Mouse (Mus musculus) liver, embryonic 11.5 days (tissue): Measurements from ENCODE around the gene Pgm3. TPM values are rescaled to one million over a fixed set of nuclear protein-coding genes. Genes with fewer than 3 reads are reported as not detected.

Source experiments
- ATAC-seq: fragments of 200-750 bp; cut with Nextera tagmentation; replicated peaks from 2 replicates; pipeline ENCODE4 v1.8.0; 2017; ENCODE audit warnings: moderate number of reproducible peaks, mild to moderate bottlenecking, moderate TSS enrichment, moderate library complexity; ENCODE audit not compliant: low FRiP score
- DNase-seq: peaks from one replicate; pipeline ENCODE4 v3.0.0-alpha.2; 2017; ENCODE audit warnings: low spot score
- H3K27ac ChIP-seq: fragments of 300-500 bp; sonication (generic); 2 replicates; pipeline ENCODE4 v1.5.1; 2014; ENCODE audit warnings: mild to moderate bottlenecking, low read depth, low read length, control low read depth
- H3K27me3 ChIP-seq: fragments of 300-500 bp; sonication (generic); replicated peaks from 2 replicates; pipeline ENCODE4 v1.6.1; 2014; ENCODE audit warnings: low read length, mixed read lengths; ENCODE audit not compliant: control insufficient read depth, insufficient read depth
- H3K36me3 ChIP-seq: fragments of 300-500 bp; sonication (generic); 2 replicates; pipeline ENCODE4 v1.6.1; 2014; ENCODE audit warnings: mild to moderate bottlenecking, low read length, moderate library complexity, mixed read lengths; ENCODE audit not compliant: control insufficient read depth, insufficient read depth
- H3K4me1 ChIP-seq: fragments of 300-500 bp; sonication (generic); replicated peaks from 2 replicates; pipeline ENCODE4 v1.6.1; 2014; ENCODE audit warnings: low read length, mixed read lengths; ENCODE audit not compliant: control insufficient read depth, insufficient read depth
- H3K4me2 ChIP-seq: fragments of 300-500 bp; sonication (generic); 2 replicates; pipeline ENCODE4 v1.6.1; 2014; ENCODE audit warnings: mild to moderate bottlenecking, control low read depth, moderate library complexity
- H3K4me3 ChIP-seq: fragments of 300-500 bp; sonication (generic); 2 replicates; pipeline ENCODE4 v1.5.1; 2014; ENCODE audit warnings: low read depth, low read length, control low read depth
- H3K9ac ChIP-seq: fragments of 300-500 bp; sonication (generic); 2 replicates; pipeline ENCODE4 v1.6.1; 2014; ENCODE audit warnings: low read depth, low read length, control low read depth
- H3K9me3 ChIP-seq: fragments of 300-500 bp; sonication (generic); 2 replicates; pipeline ENCODE4 v1.6.1; 2016; ENCODE audit warnings: low read length, inconsistent platforms, mixed read lengths; ENCODE audit not compliant: control insufficient read depth
- WGBS: fragments of 180-500 bp; shearing (Covaris S2); extraction: QIAGEN DNeasy Blood & Tissue Kit; methylation state at CpG from one replicate; pipeline ENCODE4 v1.1.7; 2014; 5-methylcytosine and 5-hydroxymethylcytosine counted together
- polyA plus RNA-seq: library from polyadenylated mRNA; unstranded; fragments of >200 nt; fragmentation: Nextera tagmentation; extraction: Ambion mirVana; gene quantifications from 2 replicates; pipeline ENCODE4 v1.2.1, GENCODE M21; 2014

Pgm3 gene
- polyA plus RNA-seq, 1 experiment from 2014 or later = 25.9 TPM

DNA sequence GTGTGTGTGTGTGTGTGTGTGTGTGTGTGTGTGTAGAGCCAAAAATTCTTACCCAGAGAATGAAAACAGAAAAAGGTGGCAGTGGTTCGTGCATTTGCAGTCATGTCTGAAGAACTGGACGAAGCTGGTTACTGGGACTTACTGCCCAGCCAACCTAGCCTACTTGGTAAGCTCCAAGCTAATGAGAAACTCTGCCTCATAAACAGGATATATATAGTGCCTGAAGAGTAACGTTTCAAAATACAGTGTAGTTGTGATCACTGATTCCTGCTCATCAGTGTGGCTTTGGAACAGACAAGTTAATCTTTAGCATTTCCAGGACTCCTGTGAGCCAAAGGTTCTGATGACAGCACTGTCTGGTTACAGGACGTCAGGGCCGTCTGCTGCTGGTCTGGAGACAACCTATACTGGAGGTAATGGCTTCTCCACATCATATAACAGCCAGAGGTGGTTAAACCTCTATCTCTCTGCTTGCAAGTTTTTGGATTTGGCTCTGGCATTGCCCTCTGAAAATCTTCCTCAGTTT lies 21.9 kb downstream of the Pgm3 start:
- no peak overlapping the region for H3K9ac ChIP-seq
- no peaks in the 10 kb centered on the region for H3K4me1 ChIP-seq
- 82% methylated on average over 5 of the region's 5 CpGs for WGBS
- 0 out of 2 replicates have a peak, but pooled peaks cover 2% of the 10 kb centered on the region for H3K36me3 ChIP-seq
- no peak for ATAC-seq
- no peak for DNase-seq
- no peaks in the 10 kb centered on the region for H3K27me3 ChIP-seq
- no peak overlapping the region for H3K4me2 ChIP-seq
- no peak overlapping the region for H3K27ac ChIP-seq
- no peaks in the 10 kb centered on the region for H3K9me3 ChIP-seq
- H3K4me3 ChIP-seq = no peak overlapping the region

DNA sequence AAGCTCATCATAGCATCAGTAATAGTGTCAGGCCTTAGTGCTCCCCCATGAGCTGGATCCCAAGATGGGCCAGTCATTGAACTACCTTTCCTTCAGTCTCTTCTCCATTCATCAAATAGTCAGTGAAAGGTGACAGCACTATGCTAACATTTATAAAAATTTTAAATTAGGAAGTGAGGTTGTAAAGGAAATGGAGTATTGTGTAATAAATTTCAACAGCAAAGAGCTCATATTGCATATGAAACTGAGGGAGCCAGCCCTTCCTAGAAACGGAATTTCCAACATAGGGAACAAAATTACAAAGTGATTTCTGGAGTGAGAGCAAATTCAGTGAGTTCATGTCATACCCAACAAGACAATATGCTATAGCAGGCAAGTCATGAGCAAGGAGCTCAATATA lies 27.1 kb downstream of the Pgm3 start:
- 76% methylated on average over 1 of the region's 1 CpGs for WGBS
- Histone ChIP-seq H3K4me1 (no peaks in the 10 kb centered on the region), H3K9ac (no peak overlapping the region), H3K4me3 (no peak overlapping the region), H3K36me3 (peaks cover 5% of the 10 kb centered on the region), H3K27me3 (no peaks in the 10 kb centered on the region), H3K9me3 (no peaks in the 10 kb centered on the region), H3K27ac (no peak overlapping the region), H3K4me2 (no peak overlapping the region)
- DNase-seq (no peak), ATAC-seq (no peak)

DNA sequence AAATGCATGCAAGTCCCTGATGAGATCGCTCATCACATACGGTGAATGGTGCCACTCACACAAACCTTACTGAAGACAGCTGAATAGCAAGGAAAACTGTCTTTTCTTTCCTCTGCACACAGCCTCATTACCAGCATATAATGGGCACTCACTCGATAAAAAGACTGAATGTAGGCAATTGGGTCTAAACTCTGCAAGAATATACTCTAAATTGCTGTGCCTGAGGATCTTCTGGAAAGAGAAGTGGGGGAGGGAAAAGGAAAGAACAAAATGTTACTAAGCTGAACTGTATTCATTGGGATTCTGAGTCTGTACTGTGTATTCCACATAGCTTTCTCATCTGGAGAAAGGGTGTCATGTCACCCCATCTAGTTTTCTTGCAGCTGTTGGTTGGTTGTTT lies 28.2 kb downstream of the Pgm3 start:
- no peaks in the 10 kb centered on the region for H3K9me3 ChIP-seq
- H3K27ac ChIP-seq = no peak overlapping the region
- WGBS = 98% methylated on average over 3 of the region's 3 CpGs
- no peak overlapping the region for H3K4me3 ChIP-seq
- no peak overlapping the region for H3K4me2 ChIP-seq
- no peak overlapping the region for H3K9ac ChIP-seq
- H3K27me3 ChIP-seq = no peaks in the 10 kb centered on the region
- no peaks in the 10 kb centered on the region for H3K4me1 ChIP-seq
- ATAC-seq (no peak), DNase-seq (no peak)
- H3K36me3 ChIP-seq = peaks cover 5% of the 10 kb centered on the region

DNA sequence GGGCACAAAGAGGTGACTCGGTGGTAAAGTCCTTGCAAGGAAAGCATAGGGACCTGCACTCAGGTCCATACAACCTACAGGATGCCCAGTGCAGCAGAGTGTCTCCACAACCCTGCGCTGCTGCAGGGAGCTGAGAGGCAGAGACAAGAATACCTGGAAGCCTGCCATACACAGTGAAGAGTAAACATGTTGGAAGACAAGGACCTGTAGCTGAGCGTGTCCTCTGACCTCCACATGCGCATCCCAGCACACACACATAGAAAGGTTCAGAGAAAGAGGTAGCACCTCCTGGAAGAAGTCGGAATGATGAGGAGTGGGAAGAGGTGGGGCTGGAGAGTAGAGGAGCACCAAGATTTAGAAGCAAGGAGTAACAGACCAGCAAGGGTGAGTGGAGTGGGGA lies 37.6 kb downstream of the Pgm3 start:
- no peaks in the 10 kb centered on the region for H3K4me1 ChIP-seq
- no peak for ATAC-seq
- 89% methylated on average over 5 of the region's 5 CpGs for WGBS
- H3K9ac ChIP-seq = no peak overlapping the region
- no peak overlapping the region for H3K4me3 ChIP-seq
- DNase-seq = no peak
- H3K4me2 ChIP-seq = no peak overlapping the region
- H3K36me3 ChIP-seq = no peaks in the 10 kb centered on the region
- H3K27ac ChIP-seq = no peak overlapping the region
- H3K9me3 ChIP-seq = no peaks in the 10 kb centered on the region
- H3K27me3 ChIP-seq = no peaks in the 10 kb centered on the region

DNA sequence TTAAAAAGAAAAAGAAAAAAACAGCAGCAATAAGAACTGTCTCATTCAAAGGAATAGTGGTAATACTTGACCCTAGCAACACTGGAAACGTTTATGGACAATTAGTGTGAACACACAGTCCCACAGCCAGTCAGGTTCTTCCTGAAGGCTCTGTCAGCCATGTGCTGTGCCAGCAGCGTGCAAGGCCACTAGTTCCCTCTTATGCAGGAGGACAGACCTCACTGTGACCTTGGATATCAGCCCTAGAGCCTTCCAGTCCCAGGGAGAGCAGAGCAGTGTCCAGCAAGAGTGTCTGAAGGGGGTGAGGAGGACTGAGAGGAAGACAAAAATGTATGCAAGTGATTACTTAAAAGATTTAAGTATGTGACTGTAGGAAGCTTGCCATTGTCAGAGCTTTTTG lies 46.0 kb downstream of the Pgm3 start:
- H3K4me1 ChIP-seq = no peaks in the 10 kb centered on the region
- H3K4me2 ChIP-seq = no peak overlapping the region
- WGBS = 55% methylated on average over 2 of the region's 2 CpGs
- ATAC-seq = no peak
- no peak overlapping the region for H3K4me3 ChIP-seq
- H3K9me3 ChIP-seq = no peaks in the 10 kb centered on the region
- no peak overlapping the region for H3K27ac ChIP-seq
- no peak for DNase-seq
- H3K36me3 ChIP-seq = peaks cover 7% of the 10 kb centered on the region
- no peak overlapping the region for H3K9ac ChIP-seq
- H3K27me3 ChIP-seq = no peaks in the 10 kb centered on the region

DNA sequence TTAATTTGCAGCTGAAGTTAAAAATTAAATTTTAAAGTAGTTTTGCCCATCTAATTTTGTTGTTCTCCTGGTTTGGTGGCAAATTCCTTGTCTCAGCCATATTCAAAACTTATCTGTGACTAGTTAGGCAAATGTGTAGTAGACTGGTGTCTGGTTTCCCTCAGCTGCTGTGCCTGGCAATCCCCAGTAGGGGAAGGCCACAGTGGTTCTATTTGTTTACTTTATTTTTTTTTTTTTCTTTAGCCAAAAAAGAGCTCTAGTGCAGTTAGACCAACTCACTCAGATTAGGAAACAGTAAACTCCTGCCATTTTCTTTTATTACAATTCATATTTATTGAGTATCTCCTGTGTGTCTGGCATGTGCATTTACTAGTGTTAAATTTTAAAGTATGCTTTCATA lies 49.3 kb downstream of the Pgm3 start:
- Histone ChIP-seq H3K36me3 (peaks cover 6% of the 10 kb centered on the region), H3K4me1 (no peaks in the 10 kb centered on the region), H3K4me2 (no peak overlapping the region), H3K4me3 (no peak overlapping the region), H3K9me3 (no peaks in the 10 kb centered on the region), H3K27me3 (no peaks in the 10 kb centered on the region), H3K9ac (no peak overlapping the region), H3K27ac (no peak overlapping the region)
- ATAC-seq = no peak
- no peak for DNase-seq

DNA sequence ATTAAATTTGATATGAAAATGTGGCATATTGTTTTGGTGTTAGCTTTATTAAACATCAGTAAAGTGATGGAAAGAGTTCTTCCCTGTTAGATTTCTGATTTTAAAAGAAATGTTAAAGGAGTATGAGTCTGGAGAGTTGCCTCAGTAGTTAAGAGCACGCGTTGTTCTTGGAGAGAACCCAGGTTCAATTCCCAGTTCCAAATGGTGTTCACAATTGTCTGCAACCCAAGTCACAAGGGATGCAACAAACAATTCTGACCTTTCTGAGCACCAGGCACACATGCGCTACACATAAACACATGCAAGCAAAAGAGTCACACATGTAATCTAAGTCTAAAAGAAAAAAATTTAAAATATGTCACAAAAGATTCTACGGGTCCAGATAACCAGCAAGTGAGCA lies 56.8 kb downstream of the Pgm3 start:
- ATAC-seq = no peak
- no peak overlapping the region for H3K4me2 ChIP-seq
- no peak for DNase-seq
- no peaks in the 10 kb centered on the region for H3K4me1 ChIP-seq
- 94% methylated on average over 4 of the region's 4 CpGs for WGBS
- peaks cover 3% of the 10 kb centered on the region; the same call in 1 of the 2 replicates for H3K36me3 ChIP-seq
- no peaks in the 10 kb centered on the region for H3K27me3 ChIP-seq
- H3K4me3 ChIP-seq = no peak overlapping the region
- H3K9me3 ChIP-seq = no peaks in the 10 kb centered on the region
- H3K9ac ChIP-seq = no peak overlapping the region
- no peak overlapping the region for H3K27ac ChIP-seq

DNA sequence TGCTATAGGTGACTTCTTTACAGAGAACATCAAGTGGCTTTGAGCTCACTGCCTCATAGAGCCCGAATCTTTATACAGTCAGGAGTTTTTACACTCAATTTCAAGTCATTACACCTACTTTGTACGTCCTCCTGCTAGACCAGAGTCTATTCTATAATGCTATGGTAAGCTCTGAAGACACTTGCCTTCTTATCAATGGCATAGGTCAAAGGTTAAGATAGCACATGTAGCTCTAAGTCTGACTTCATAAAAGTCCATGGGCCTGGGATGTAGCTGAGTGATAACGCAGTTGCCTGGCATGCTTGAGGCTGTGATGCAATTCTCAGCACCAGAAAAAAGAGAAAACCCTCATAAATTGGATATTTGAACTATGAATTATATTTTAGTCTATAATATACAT lies 57.3 kb downstream of the Pgm3 start:
- no peaks in the 10 kb centered on the region for H3K9me3 ChIP-seq
- ATAC-seq (no peak), DNase-seq (no peak)
- H3K4me2 ChIP-seq = no peak overlapping the region
- 73% methylated on average over 3 of the region's 3 CpGs for WGBS
- H3K27me3 ChIP-seq = no peaks in the 10 kb centered on the region
- H3K27ac ChIP-seq = no peak overlapping the region
- H3K9ac ChIP-seq = no peak overlapping the region
- no peak overlapping the region for H3K4me3 ChIP-seq
- H3K4me1 ChIP-seq = no peaks in the 10 kb centered on the region
- peaks cover 3% of the 10 kb centered on the region; the same call in 1 of the 2 replicates for H3K36me3 ChIP-seq

DNA sequence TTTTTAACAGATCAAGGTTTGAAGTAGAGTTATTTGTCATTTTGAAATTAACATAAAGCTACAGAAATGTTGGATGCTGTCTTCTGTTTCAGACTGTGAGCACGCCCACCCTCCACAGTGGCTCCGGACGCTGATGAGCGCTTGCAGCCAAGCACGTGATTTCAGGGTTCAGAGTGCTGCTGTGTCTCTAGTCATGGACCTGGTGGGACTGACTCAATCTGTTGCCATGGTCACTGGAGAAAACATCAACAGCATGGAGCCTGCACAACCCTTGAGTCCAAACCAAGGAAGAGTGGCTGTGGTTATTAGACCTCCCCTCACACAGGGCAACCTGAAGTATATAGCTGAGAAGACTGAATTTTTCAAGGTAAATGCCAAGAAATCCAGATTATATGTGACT lies 57.9 kb downstream of the Pgm3 start:
- H3K36me3 ChIP-seq = peaks cover 3% of the 10 kb centered on the region; the same call in 1 of the 2 replicates
- WGBS = 88% methylated on average over 5 of the region's 5 CpGs
- H3K27me3 ChIP-seq = no peaks in the 10 kb centered on the region
- DNase-seq (no peak), ATAC-seq (no peak)
- H3K27ac ChIP-seq = no peak overlapping the region
- no peak overlapping the region for H3K4me2 ChIP-seq
- H3K9me3 ChIP-seq = no peaks in the 10 kb centered on the region
- H3K4me1 ChIP-seq = no peaks in the 10 kb centered on the region
- no peak overlapping the region for H3K4me3 ChIP-seq
- no peak overlapping the region for H3K9ac ChIP-seq
